Mouse (Mus musculus): ENCODE data around the gene Trim2.

The Trim2 gene

DNA sequence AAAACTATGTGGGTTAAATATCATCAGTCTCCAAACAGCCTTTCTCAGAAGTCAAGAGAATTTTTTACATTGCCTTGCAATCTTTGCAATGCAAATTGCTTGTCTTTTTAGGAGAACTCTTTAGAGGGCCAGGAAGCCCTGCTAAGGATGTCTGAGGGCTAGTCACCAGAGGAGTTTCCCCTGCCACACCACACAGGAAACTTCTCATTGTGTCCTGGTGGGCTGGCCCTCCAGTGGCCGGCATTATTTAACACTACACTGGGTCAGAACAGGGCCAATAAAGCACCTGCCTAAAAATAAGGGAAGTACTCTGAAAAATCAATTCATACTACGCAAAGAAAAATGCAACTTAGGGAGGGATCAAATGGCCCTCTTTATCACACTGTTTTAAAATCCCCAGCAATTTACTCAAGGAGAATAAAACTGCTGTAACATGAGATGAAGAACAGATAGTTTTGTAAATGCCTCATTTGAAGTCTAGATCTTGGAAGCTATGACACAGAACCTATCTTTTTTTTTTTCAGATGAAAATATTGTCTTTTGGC is 87.4 kb downstream of the Trim2 start:
- DNase-seq = peak; percentile 32 to 56

DNA sequence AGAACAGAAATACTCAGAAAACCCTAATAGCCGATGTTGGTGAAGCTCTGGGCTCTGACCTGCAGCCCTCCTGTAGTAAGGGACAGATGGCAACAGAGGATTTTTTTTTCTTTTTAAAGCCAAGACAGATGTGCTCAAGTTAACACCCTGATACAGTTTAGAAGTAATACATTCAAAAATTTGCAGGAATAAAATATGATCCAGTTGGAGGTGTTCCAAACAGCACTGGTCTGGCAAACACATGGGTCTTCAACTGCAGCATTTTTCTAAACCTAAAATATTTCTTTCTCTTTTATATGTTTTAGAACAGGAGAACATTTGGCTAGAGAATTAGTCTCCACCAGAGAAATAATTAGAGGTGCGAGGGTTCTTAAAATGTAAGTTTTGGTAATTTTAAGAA is 88.2 kb downstream of the Trim2 start:
- no peak for DNase-seq

DNA sequence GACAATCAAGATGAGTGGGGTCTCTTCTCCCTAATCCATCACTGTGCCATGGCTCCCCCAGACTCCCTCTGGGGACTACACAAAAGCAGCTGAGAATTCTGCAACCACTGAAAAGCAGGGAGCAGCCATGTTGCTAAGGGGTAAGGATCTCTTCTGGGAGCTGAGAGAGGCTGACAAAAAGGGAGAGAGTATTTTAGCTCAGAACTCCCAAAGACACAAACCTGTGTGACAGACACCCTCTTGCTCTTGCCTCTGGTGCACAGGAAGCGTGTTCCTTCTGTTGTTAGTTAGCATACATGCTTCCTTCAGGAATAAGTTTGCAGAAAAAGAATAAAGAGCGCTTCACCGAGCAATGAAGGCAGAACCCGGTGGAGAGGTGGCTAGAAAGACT is 88.7 kb downstream of the Trim2 start:
- DNase-seq = peak in 1 of 2 experiments; percentile 44

DNA sequence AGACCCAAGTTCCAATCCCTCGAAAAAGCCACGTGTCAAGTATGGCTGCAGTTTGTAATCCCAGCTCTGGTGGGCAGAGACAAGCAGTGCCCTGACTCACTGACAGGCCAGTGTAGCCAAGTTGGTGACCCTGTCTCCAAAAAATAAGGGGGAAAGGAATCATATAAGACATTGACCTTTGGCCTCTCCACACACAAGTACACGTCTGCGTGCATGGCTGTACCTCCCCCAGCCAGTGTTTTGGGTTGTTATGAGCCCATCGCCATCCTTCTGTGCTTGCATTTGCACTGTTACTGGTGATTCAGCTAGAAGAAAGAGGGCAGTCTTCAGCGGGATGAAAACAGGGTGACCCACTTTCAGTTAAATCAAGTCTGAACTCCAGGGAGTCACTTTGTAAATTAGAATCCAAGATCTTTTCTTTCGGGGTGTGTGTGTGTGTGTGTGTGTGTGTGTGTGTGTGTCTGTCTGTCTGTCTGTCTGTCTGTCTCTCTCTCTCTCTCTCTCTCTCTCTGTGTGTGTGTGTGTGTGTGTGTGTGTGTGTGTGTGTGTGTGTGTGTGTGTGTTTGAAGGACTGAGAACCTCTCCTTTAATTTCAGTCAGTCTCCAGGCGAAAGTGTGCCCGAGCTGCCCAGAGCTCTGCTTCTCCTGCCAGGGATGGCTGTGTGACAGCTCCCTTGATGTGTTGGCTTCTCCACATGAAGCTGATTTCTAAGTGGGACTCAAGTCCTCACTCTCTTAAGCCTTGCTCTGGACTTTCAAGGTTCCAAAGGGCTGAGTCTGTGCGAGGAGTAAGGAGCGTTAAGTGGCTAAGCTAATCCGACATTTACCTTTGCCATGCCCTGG is 89.3 kb downstream of the Trim2 start:
- DNase-seq = peak; percentile 64 to 70

DNA sequence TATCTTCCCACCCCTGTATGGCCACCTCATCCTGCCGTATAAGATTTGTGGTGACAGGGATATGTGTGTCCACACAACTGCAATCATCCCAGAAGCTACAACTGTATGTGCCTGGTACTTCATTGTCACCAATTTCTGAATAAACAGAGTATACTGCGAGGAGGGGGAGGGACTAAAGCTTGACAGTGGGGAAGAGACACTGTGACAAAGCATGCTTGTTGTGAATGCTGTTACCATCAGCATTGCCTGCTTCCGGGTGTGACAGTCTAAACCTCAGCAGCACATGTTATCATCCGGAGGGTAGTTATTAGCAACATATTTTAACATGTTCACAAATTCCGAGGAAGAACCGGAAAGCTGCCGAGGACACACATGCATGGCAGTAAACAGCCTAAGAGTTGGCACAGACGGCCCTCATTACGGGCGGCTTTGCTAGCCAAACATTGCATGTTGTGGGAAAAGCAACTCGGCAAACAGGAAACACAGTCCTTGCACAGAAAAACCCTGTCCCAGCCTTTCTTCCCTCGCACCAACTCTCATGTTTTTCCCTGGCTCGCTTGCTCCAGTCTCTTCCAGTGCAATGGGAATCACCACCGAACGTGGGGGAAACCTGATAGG is 90.8 kb downstream of the Trim2 start:
- peak; percentile 54 to 69 for DNase-seq

DNA sequence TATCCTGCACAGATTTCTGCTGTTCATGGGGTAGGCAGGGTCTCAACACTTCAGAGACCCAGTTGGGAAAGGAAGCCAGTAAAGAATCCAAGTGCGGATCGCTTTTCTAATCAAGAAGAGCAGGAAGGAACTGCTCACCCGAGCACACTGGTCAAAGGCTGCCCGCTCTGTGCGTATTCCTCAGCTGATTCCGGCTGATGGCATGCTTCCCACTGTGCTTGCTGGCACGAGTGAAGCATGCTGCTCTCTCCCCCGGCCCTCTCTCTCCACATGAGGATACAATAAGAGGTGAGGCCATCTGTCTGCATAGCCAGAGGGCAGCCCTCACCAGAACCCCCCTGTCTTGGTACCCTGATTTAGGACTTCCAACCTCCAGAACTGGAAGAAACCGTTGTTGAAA is 91.4 kb downstream of the Trim2 start:
- DNase-seq = peak; percentile 92 to 96

DNA sequence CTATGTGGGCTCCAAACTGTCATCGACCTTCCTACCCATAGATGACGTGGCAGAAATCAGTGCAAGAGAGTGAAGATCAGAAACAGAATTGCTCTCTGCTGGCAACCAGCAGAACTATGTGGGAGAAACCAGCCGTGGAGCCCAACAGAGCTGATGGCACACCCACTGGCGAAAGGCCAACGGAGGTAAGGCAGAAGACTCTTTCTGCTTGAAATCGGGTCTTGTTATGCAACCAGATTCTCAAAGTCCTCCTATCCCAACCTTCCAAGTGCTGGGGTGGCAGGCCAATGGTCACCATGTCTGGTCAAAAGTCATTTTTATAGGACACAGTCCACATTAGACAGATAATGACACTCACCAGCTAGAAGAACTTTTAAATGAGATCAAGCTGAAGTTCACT is 92.2 kb downstream of the Trim2 start:
- peak; percentile 80 to 85 for DNase-seq

DNA sequence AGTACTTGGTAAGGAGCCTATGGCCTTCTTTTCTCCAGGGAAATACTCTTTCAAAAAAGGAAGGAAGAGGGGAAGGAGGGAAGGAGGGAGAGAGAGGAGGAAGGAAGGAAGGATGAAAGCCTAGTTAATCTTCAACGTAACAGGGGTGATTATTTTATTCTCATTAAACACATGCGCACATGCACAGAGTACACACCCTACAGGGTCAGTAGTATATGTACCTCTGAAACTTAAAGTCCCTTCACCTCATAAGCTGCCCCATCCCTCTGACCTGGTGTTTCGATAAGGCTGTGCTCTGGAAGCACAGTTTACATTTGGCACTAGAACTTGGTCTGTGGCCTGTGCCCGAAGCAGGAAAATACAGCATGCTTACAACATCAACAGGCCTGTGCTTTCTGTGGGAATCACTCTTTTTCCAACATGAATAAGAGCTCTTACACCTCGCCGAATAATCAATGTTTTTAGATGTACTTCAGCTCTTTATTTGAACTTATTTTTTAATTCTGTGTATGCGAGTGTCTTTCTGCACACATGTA is 95.3 kb downstream of the Trim2 start:
- no peak for DNase-seq

DNA sequence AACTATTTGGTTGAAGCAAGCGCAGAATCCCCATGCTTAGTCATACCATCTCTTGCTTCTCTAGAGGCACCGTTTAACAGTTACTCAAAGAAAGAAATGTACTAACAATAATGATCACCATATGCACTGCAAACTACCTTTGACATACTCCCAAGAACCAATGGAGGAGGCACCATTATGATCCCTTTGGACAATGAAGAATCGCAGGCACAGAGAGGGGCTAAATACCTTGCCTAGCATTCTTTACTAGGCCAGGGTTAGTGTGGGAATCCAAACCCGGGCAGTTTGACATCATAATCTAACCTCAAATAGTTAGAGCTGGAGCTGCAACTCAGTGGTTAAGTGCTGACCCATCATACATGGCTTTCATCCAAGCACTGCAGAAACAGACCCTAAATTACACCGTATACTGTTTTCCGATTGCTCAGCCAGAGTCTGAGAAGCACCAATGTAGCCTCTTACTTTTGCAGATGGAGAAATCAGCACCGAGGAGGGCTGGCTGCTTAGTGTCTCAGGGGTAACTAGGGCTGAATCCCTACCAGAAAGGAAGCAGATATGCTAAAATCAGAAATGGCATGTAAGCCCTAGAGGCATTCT is 97.7 kb downstream of the Trim2 start:
- DNase-seq = no peak

DNA sequence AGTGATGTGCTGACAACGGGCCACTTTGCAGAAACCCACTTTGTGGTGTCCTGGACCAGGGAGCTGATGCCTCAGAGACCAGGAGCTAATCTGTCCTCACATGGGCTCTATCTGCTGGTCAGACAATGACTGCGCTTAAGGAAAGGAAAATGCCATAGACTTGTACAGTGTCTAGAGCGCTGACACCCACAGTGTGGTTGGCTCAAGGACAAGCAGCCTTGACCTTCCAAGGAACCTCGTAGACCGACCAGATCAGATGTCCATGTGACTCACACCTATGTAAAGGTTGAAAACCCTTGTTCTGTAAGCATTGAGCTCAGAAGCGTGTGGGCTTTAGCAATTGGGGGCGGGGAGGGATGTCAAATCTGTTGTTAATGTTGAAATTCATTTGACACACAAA is 98.2 kb downstream of the Trim2 start:
- no peak for DNase-seq

DNA sequence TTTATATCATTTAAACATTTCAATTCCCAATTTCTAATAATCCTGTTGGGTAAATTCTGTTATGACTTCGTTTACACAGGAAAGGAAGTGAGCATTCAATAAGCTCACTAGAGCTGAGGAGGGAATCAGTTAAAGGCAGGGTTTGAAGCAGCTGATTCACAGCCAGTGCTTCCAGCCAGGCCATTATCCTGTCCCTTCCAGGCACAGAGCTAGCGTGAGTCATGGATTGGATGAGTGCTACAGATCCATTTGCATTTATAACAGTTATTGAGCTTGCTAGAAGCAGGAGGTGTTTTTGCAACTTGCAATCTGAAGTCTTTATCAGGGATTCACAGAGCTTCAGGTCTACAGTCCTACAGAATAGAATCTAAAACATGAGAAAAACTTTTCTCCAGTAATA is 99.3 kb downstream of the Trim2 start:
- no peak for DNase-seq

DNA sequence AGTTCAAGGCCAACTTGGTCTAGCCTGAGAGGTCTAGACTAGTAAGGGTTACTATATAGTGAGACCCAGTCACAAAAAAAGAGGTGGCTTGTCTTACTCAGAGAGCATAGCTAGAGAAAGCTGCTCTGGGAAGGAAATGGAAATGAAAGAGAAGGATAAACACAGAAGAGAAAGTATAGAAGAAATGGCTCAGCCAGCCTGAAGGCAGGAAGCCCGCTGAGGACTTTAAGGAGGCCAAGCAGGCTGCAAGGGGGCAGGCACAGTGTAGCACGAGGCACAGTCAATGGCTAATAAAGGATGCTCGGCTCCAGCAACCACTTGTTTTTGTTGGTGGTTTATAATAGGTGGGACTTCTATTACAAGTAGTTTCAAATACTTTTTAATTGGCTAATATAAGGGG is 100.6 kb downstream of the Trim2 start:
- no peak for DNase-seq

DNA sequence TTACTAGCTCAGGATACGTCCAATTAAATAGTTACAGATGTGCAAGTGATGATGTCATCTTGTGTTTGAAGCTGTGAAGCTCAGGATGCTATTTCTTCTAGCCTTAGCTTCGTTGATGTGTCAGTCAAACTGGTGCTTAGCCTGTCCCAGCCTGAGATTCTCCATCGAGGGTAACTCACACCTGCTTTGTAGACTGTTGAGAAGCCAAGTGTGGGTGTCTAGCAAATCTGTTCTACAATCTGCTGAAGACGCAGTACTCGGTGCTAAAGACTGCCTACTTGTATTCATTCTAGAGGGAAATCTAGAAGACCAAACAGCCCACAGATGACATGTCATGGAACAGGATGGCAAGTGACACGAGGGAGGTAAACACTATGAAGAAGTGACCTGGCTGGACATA is 101.0 kb downstream of the Trim2 start:
- DNase-seq = no peak

DNA sequence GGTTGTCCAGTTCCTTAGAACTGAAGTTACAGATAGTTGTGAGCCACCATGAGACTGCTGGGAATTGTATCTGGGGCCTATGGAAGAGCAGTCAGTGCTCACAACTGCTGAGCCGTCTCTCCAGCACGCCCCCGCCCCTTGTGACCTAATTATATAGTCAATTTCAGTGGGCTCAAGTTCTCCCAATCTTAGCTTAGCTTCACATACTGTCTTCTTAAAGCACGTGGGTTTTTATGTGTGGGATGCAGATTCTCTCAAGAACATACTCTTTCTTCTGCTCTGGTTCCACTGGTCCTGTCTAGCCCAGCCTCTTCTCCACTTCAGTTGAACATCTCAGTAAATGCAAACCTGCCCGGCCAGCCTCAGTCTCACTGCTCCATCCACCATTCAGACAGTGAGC is 102.0 kb downstream of the Trim2 start:
- DNase-seq = no peak

DNA sequence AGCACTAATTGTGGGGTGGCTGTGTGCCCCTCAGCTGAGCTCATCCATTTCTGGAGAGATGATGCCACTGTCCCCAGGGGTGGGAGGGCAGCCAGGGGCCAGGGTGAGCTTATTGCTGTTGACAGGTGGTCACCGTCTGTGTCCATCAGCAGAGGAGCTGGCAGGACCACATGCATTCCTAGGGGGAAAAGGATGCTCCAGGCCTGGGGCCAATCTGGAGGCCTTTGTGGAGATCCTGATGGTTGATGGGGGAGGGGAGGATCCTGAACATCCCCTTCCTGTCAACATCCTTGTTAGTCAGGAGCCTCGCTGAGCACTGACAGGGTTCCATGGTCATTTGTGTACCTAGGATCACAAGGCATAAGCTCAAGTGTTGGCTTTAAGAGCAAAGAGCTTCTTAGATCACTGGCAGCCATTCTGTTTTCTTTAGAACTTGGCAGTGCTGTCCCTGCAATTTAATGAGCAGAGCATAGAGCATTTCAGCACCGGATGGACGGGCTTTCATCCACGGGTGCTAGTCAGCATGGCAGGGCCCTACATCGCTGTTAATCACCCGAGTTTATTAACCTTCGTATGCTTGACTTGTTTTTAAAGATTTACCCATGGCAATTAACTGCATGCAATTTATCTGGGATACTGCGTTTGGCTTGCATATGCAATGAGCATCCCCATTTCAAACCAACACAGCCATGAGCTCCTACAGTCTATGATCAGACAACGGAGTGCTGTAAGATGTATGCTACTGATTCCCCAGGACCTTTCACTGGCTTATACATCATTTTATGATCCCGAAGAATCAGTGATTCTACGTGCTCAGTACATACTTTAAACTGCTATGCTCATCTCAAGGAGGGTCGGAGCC is 105.9 kb downstream of the Trim2 start:
- DNase-seq = peak; percentile 97 to 99

DNA sequence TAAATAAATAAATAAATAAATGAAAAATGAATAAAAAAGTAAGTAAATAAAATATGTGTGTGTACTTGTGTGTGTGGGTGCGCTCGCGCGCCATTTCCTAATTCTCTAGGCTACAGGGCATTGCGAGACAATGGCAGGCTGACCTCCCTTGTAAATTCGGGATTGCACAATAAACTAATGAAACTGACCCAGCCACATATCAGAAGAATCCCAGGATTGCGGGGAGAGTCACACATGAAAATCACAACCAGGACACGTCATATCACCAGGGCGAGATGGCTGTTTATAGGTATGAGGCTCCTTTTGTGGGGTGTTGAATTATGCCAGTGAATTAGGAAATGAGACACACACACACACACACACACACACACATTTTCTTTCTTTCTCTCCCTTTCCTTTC is 107.2 kb downstream of the Trim2 start:
- no peak for DNase-seq

DNA sequence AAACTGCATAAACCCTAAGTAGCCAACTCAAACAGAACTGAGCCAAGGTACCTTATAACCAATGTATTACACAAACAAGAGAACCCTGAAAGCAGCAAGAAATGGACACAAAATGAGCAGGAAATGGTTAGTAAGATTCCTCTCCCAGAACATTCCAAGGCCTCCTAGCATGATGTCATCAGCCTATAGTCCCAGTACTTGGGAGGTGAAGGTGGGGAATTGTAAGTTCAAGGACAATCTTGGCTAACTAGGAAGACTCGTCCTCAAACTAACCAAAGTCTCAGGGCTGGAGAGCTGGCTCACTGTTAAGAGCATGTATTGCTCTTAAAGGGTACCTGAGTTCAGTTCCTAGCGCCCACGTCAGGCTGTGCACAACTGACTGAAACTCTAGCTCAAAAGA is 108.4 kb downstream of the Trim2 start:
- DNase-seq = no peak

DNA sequence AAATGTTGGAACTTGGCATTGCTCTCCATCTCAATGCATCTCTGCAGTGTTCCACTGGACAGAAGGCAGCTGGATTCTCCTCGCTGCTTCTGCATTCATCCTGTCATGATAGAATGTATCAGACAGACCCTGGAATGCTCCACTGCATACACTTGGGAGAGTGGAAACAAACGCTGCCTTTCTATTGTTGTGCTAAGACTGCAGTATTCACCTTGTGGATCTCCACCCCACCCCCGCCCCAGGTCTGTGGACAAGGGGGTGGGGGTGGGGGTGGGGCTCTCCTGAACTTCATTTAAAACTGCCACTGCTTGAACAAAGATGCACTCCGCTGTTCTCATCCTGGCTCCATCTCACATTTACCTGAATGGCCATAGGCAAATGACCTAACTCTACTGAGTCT is 112.8 kb downstream of the Trim2 start:
- DNase-seq = no peak

DNA sequence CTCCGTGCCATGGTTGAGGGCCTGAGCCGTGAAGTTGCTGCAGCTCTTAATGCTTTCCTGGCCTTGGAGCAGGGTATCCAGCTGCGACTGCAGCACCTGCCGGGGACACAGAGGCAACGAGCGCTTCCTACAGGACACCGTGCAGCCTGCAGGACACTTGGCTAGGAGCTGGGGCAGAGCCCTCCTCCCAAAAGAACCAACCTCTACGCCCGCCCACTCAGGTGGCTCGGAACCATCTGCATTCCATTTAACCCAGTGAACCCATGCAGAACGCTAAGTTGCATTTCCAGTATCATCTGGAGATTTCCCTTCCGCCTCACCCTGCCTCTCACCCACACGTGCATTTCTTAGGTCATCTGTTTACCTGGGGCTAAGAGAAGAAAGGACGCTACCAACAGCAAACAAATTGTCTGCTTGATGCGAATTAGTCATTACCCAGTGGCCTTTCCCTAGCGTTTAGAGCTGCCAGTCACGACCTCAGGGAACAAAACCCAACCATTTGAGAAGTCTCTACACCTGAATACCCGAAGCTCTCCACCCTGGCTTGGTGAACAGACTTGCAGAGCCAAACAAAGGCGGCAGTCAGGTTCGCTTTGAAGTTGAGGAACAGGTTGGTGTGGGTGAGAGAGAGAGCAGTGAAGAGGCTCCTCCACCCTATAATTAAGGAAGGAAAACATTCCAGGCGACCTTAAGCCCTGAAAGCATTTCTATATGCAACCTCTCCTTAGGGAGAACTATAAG is 115.4 kb downstream of the Trim2 start:
- DNase-seq = no peak

DNA sequence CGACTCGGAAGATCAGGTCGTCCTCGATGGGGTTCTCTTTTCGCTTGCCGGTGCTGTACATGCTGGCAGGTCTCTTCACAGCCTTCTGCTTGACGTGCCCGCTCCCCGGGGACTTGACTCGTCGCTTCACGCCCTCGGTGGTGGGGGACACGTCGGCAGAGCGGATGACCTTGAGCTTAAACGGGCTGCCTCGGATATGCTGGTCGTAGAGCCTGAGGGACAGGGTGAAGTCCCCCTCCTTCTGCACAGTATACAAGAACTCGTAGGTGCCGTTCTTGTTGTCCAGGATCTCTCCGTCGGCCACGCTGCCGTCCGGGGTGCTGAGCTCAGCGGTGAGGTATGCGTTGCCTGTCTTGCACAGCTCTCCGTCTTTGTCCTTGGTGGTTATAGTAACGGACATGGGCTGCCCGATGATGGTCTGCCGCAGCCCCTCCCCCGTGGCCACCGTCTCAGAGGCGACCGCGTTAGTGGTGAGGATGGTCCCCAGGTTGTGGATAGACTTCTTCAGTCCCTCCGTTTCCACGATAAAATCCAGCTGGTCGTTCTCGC is 116.1 kb downstream of the Trim2 start:
- peak in 1 of 2 experiments; percentile 26 for DNase-seq

DNA sequence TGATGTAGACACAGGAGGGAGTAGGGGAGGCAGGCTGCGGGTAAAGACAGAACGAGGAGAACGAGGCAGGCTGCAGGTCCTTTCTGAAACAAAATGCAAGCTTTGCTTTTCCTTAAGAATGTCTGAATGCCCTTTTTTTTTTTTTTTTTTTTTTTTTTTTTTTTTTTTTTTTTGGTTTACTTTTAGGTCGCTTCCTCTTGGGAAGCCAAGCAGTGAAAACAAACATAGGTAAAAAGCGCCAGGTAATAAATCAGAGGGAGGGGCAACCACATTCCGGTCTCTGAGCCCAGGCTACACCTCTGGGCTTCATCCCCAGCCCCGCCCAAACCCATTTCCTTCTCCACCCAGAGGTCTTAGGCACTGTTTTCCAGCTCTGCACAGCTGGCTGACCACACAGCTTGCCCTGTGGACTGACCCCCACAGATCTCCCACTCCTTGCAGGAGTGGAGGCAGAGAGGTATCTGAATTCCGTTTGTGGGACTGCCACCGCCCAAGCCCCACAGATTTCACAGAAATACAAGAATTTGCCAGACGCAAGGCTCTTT is 117.0 kb downstream of the Trim2 start:
- no peak for DNase-seq

All from cerebellum, postnatal 14 days (tissue).